Mouse (Mus musculus) WW6 (cell line): ENCODE results near the gene Ntn5.
"Not testable (repeated sequence)": the region's sequence is repeated elsewhere in the genome, so short reads cannot be mapped to it uniquely, and the experiment has no call there.

Experiments used
- DNase-seq: peaks from one replicate; pipeline ENCODE4 v3.0.0-alpha.2; 2013; ENCODE audit warnings: low read depth, low spot score

Ntn5 gene

DNA sequence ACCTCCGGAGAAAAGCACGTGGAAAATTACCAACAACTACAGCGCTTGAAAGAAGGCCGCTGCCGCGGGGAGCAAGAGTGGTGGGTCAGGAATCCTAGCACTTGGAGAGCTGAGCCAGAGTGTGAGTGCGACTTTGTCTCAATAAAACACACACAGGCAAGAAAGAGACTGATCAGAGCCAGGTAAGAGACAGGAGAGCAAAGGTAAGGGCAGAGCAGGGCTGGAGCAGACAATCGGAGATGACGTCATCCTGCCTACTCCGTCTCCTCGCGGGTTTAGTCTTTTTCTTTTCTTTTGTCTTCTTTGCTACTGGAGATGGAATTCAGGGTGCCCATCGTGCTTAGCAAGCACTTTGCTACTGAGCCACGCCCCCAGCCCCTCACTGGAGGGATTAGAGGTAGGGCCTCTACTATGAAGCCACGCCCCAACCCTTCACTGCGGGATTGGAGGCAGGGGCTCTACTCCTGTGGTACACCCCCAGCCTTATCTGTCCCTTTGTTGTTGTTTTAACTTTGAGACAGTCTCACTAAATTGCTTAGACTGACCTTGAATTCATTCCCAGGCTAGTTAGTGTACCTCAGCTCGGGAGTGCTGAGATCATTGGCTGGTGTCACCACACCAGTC, 29.3 kb upstream of the Ntn5 start:
- DNase-seq, result peak; percentile 57

DNA sequence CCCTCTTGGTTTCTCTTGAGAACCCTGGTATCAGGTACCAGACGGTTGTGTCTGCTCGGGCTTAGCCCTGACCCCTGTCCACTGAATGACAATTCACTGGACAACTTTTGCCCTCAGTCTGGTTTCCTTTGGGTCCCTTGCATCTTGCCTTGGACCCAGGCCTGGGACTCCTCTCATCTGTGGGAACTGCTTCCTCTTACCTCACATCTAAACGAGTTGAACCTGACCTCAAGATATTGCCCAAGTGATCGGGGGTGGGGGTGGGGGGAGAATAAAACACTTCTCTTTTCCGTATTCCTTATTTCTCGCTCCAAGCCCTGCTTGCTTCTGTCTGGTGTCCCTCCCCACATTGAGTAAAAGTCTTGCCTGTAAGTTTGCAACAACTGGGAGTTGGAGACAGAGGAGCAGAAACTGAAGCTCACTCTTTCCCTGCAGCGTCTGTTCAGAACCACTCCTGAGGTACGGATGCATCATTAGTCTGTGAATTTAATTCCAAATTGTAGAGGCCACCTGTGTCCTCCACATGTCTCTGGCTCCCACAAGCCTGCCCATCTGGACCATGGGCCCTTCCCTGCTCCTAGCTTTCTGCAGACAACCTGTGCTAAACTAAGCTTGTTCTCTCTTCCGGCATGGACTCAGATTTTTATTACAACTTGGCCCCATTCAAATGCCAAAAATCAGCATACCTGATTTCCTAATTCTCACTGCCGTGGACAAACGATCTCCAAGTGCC, 22.9 kb upstream of the Ntn5 start:
- DNase-seq, result no peak

DNA sequence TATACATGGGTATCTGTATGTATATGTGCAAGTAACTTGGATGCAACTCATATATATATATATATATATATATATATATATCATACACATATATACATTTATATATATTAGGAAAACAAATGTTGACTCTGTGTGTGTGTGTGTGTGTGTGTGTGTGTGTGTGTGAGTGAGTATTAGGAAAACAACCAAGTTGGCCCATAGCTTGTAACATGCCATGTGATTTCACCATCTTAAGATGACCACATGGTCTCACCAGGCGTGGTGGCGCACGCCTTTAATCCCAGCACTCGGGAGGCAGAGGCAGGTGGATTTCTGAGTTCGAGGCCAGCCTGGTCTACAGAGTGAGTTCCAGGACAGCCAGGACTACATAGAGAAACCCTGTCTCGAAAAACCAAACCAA, 22.1 kb upstream of the Ntn5 start:
- not testable (repeated sequence) for DNase-seq

DNA sequence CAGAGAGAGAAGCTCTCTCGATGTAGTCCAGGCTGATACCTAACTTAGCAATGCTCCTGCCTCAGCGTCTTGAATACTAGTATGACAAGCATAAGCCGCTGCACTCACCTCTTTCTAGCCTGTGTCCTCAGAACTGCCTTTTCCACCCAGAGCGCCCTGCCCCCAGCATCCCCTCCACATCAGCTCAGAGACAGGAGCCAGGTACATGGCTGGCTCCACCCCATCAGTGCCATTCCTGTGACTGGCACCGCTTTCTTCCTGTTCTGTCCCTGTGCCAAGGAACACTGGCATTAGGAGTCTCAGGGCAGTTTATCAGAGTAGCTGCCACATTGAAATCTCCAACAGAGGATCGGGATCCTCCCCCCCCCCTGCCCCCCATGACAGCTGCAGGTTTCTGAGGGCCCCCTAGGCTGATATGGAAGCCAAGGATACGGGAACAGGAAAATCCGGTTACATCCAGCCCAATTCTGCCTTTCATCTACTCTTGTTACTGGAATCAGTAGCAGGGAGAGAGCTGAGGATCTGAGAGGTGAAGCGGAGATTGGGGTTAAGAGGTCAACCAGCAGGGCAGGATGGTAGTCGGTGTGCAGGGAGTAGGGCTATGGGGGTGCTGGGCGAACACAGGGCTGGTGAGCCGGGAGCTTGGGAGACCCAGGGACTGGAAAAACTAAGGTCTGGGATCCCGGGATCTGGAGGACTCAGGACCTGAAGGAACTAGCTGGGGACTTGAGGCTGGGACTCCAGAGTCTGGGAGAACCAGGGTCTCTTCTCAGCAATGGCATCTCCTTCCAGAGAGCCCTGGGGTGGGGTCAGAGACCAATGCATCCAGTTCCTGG, 18.3 kb upstream of the Ntn5 start:
- no peak for DNase-seq

DNA sequence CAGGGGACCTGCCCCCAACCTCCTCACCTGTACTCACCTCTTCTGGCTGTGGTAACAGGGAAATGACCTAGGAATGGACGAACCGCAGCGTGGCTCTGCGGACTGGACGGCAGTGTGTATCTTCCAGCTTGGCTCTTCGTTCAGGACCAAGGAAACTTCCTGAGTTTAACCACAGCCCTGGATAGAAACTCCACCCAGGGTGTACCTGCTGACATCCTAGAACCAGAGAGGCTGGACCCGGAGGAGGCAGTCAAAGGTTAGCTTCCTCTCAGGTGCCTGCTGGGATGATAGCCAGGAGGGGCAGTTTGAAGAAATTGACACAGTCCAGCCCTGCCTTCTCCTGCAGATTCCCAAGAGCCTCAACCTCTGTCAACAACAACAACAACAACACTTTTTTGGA, 17.7 kb upstream of the Ntn5 start, which contains the start of gene Fut2:
Fut2 (minus strand) TSS at position 234 of the 400 bp plus-strand sequence.
- no peak for DNase-seq

DNA sequence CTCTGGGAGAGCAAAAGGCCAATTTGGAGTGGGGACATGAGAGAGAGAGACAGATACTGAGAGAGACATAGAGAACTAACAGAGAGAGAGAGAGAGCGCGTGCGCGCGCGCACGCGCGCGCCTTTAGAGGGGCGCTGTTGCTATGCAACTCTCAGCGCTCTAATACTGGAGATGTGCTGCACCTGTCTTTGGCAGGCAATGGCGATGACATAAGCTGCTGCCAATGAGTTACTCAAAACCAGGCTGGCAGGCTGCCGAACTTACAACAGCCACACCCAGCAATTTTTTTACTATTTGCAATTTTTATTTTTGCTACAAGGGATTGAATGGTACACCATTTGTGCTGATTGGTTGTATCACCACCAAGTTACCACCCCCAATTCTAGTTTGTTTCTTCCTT, 16.1 kb upstream of the Ntn5 start:
- DNase-seq, result no peak

DNA sequence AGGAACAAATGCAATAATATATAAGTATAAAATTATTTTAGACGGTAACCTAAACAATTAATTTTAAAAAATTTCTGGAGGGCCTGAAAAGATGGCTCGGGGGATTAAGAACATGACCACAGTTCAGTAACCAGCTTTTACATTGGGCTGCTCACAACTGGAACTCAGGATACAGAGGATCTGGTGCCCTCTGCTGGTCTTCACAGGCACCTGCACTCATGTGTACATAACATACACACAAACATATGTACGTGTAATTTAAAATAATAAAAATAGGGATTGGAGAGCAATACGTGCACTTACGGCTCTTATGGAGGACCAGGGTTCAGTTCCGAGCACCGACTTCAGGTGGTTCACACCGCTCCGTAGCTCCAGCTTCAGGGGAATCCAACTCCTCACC, 14.9 kb upstream of the Ntn5 start:
- no peak for DNase-seq

DNA sequence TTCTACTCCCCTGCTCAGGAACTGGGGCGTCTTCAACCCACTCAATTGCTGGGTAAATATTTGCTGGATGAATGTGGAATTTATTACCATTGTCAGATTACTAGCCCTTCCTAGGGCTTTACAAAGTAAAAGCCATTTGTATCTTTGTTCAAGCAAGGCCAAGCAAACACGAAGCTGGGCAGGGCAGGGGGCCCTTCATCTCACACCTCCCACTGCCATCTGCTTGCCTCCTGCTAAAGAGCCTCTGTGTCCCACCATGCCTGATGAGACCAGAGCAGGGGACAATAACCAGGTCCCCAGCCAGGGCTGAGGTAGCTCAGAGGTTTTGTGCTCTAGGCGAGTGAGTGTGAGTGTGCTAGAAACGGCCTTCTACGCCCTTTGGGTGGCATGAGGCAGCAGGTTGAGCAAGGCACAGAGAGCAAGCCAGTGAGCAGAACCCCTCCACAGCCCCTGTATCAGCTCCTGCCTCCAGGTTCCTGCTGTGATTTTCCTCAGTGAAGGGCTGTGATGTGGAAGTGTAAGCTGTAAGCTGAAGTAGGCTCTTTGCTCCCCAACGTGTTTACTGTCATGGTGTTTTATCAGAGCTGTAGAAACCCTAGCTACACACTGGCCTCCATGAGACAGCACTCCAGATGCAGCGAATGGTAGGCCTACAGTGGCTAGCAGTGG, 6.1 kb upstream of the Ntn5 start:
- no peak for DNase-seq

DNA sequence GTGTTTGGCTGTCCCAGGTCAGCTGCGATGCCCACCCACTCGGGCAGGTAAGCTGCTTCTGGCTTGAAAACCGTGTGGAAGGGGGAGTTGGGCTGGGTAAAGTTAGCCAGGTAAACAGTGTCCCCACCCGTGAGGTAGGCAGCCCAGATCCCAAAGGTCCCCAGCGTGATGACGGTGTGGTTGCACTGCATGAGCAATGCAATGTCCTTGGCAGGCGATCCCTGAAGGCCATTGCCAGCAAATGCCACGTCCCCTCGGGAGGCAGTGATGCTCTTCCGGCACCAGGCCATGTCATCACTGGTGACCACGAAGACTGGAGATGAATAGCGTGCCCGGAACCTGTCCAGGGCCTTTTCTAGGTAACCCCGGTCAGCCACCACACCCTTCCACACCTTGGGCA, 5.3 kb upstream of the Ntn5 start:
- no peak for DNase-seq

DNA sequence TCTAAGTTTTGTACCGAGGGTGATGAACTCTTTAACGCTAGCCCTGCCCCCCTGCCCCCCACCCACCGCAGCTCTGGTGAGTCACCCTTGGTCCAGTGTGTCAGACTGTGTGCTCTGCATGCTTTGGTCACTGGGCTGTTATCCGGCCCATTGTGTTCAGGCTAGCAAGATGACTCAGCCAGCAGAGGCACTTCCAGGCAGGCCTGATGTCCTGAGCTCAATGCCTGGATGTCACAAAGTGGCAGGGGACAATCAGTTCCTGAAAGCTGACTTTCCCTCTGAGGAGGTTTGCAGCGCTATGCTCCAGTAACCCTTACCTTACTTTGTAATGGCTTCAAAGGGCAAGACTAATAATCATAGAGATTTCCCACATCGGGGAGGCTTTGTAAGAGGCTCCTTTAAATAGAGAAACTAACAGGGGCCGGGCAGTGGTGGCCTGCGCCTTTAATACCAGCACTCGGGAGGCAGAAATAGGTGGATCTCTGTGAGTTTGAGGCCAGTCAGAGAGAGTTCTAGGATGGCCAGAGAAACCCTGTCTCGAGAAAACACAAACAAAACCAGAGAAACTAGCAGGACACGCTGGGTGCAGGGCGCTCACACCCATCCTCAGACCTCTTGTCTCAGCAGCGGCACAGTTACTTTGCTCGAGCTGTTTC, 3.7 kb upstream of the Ntn5 start:
- no peak for DNase-seq

DNA sequence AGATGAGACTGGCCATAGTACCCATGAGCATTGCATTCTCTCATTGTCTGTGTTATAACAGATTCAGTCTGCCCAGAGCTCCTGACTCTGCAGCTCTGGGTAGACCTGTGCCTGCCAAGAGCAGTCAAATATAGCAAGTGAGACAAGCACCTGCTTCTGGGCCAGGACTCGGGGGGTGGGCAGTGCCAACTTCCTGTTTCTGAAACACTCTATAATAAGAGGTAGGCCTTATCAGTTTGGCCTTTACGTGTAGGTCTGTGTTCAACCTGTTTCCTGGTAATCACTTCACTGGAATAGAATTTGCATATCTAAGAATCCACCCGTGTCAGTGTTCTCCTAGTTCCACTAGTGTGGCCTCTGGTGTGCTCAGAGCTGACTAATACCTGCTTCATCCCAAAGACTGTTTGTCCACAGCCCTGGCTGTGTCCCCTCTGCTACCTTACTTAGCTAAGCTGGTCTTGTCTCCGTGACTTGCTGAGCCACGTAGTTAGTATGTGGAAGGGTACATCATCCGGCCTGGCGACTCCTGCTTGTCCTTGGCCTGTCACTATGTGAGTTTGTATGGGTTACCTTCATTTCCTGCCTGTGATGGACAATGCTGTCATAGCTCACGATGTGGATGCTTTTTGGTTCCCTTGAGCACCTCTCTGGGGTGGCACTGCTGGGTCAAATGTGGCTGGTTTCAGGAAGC, 2.6 kb upstream of the Ntn5 start:
- DNase-seq, result no peak

DNA sequence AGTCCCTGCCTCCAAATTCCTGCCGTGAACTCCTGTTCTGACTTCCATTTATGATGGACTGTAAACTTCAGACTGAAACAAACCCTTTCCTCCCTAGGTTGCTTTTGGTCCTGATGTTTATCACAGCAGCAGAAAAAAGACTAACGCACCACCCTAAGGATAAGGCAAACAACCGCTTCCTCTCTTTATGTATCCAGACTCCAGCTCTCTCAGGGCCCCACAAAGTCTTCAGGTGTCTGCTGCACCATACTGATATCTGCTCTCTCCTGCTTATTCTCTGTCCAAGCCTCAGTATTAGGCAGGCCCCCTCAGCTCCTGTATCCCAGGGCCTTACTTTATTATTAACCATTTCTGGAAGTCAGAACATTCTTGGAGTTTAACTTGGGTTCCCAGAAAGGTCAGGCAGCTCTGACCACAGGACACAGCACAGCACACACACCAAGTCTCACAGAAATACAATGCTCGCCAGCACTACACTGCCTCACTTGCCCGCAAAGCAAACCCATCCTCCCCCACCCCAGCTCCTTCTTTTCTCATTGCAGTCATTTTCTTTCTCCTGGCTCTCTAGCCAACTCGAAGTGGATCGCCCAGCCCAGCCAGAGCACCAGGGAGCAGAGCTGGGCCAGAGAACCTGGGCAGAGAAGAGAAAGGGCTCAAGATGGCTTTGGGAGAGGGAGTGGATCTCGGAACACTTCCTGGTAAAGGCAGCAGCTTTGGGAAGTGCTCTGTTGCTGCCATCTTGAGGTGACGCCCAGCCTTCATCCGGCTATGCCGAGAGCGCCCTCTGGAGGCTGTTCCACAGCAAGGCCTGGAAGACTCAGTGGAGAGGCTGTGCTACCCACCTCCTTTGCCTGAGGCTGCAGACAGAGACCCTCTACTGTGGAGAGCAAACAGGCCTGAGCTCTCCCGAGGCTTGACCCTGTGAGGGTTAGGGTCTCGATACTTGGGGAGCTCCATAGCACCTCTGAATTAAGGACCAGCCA, 1.4 kb upstream of the Ntn5 start:
- DNase-seq, result peak; percentile 84

DNA sequence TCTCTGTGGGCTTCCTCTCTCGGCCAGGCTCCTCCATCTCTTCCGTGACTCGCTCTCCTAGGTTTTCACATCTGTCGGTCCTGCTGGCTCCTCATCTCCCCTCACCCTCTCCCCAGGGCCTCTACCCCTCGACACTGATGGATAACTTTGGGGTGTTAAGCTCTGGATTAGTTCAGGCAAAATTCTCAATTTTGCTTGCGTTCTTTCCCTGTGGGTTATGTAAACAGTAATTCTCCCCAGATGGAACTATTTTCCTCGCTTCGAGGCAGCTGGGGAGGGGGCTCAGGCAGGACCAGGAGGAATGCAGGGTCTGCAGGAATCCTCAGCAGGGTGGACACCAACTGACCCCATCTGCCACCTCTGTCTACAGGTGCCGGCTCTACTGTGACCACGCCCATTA, 2.0 kb downstream of the Ntn5 start:
- no peak for DNase-seq

DNA sequence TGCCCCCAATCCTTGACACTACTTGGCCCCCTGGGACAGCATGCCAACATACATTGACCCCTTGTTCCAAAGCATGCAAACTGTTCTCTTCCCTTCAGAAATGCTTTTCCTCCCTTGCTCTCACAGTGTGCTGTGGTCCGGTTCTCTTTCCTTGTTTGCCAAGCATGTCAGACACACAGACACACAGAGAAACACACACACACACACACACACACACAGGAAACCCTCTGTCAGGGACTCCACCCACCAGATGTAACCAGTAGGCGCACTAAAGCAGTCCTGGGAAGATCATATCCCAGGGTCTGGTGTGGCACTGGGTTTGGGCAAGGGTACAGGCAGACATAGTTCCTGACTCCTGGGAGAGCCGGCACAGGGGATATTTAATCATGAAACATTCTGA, 3.0 kb downstream of the Ntn5 start:
- DNase-seq, result no peak

DNA sequence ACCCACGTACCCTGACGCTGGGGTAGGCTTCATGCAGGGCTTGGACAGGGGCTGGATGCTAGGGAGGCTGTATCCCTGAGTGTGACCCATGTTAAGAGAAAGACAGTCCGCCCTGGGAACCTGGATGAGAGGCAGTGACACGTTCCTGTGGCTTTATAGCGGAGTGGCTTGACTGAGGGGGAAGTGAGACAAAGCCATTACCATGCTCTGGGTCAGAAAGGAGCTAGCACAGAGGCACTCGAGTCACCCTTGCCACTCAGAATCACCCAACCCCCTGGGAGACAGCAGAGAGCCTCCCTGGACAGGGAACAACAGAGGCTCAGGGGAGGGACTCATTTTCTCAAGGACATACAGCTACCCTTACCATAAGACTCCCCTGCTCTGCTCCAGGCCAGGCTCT, 5.3 kb downstream of the Ntn5 start:
- DNase-seq, result no peak

DNA sequence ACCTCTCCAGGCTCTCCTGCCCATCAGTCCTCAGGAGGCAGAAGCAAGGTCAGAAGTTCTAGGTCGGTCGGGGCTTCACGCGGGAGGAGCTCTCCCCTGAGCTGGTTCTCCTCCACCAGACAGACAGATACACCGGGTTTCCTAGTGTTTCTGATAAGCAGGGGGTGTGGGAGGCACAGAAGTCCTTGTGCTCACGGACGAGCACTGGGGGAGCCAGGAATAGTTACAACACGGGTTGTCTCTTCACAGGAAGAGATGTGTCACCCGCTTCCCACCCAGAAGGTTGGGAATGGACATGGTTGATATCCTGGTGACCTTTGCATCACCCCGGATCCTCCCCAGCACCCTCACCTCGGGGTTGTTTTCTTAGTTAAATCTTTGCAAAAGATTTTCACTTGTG, 6.0 kb downstream of the Ntn5 start:
- no peak for DNase-seq

DNA sequence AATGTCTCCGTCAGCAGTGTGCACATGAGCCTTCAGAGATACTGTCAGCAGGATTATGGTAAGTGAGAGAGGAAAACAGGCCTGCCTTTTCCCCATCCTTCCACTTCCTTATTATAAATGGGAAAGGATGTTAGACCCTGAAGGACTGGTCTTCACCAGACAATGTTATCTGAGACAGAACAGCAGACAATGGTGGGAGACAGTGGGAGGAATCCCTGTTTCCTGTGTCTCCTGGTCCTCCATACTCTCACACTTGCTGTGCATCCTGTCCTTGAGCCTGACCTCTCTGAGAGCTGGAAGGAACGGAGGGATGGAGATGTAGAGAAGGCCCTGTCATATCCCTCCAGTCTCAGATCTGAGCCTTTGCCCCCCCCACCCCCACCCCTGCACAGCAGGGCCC, 8.5 kb downstream of the Ntn5 start:
- no peak for DNase-seq

DNA sequence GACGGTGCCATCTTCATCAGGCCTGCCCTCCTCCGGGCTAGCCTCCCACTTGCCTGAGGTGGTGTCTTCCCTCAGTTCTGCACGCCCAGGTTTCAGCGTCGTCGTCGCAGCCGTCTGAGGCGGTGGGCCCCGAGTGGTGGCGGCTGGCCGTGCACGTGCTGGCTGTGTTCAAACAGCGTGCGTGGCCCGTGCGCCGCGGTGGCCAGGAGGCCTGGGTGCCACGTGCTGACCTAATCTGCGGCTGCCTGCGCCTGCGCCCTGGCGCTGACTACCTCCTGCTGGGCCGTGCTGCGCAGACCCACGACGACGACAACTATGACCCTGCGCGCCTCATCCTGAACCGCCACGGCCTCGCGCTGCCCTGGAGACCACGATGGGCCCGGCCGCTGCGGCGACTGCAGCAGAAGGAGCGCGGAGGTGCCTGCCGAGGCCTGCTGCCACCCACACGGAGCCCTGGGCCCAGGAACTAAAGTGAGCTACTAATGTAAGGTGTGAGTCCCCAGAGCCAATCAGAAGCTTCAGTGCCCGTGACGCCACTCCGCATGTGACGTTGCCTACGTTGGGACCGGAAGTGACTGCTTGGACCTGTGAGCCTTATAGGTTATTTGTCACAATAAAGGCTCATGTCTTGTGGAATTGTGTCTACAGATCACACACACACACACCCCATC, 10.2 kb downstream of the Ntn5 start, which contains the start of gene Sec1:
Sec1 (minus strand) TSS at position 482 of the 671 bp plus-strand sequence.
- DNase-seq, result no peak

DNA sequence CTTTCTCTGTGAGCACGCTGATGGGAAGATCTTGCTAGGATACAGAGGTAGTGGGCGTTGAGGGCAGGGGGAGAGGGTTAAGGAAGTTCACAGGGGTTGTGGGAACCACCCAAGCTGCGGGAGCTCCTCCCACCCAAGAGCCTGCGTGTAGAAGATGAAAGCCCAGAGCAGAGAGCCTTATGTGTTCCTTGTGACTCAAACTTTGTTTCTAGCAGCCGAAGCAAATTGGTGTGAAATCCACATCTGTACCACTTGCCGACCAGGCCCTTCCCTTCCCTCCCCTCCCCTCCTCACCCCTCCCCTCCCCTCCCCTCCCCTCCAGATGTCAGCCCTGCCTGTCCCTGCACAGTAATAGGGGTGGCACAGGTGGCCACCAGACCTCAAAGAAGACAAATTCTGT, 11.3 kb downstream of the Ntn5 start:
- no peak for DNase-seq
